Mouse (Mus musculus) lung, postnatal 25 days (tissue): ENCODE results near the gene Coq9.
A peak's percentile ranks its signal among the peaks of the same experiment; 100 is the strongest.
"Not testable (repeated sequence)": the region's sequence is repeated elsewhere in the genome, so short reads cannot be mapped to it uniquely, and the experiment has no call there.

Source experiments
- DNase-seq: peaks from one replicate; pipeline ENCODE4 v3.0.0; 2022; ENCODE audit warnings: low spot score

The Coq9 gene

GRCm38 (mm10) chr8:94821381-94821780 is 16.7 kb upstream of the Coq9 start:
- DNase-seq, result no peak

GRCm38 (mm10) chr8:94822637-94823560 is 15.2 kb upstream of the Coq9 start:
- peak; percentile 57 for DNase-seq

GRCm38 (mm10) chr8:94825170-94825569 is 13.0 kb upstream of the Coq9 start:
- no peak for DNase-seq

- no peak for DNase-seq
Observed at GRCm38 (mm10) chr8:94826210-94826609, 11.9 kb upstream of the Coq9 start.

- DNase-seq, result no peak
Observed at GRCm38 (mm10) chr8:94828284-94828683, 9.8 kb upstream of the Coq9 start.

- DNase-seq, result not testable (repeated sequence)
Observed at GRCm38 (mm10) chr8:94833901-94834405, 4.2 kb upstream of the Coq9 start.

GRCm38 (mm10) chr8:94835751-94836150 is 2.4 kb upstream of the Coq9 start:
- DNase-seq, result not testable (repeated sequence)

GRCm38 (mm10) chr8:94836456-94837240 is 1.5 kb upstream of the Coq9 start:
- DNase-seq, result no peak

- DNase-seq, result peak; percentile 70
Observed at GRCm38 (mm10) chr8:94838600-94838999, 479 bp downstream of the Coq9 start.

GRCm38 (mm10) chr8:94841183-94841582 is 3.1 kb downstream of the Coq9 start:
- DNase-seq, result no peak

GRCm38 (mm10) chr8:94850049-94850448 is 11.9 kb downstream of the Coq9 start:
- no peak for DNase-seq

GRCm38 (mm10) chr8:94854761-94855160 is 16.6 kb downstream of the Coq9 start:
- not testable (repeated sequence) for DNase-seq

GRCm38 (mm10) chr8:94857011-94857345 is 18.9 kb downstream of the Coq9 start:
- no peak for DNase-seq

GRCm38 (mm10) chr8:94857346-94858173 is 19.4 kb downstream of the Coq9 start, which contains the start of gene Polr2c:
TSS of gene Polr2c (plus strand) at chr8:94857450.
- peak; percentile 89 for DNase-seq

GRCm38 (mm10) chr8:94861352-94861910 is 23.3 kb downstream of the Coq9 start:
- DNase-seq, result peak; percentile 72

- DNase-seq, result no peak
Observed at GRCm38 (mm10) chr8:94862487-94863220, 24.5 kb downstream of the Coq9 start.

GRCm38 (mm10) chr8:94863897-94864673 is 26.0 kb downstream of the Coq9 start:
- no peak for DNase-seq

GRCm38 (mm10) chr8:94865292-94865691 is 27.2 kb downstream of the Coq9 start:
- no peak for DNase-seq

- DNase-seq, result no peak
Observed at GRCm38 (mm10) chr8:94866921-94867320, 28.8 kb downstream of the Coq9 start.

- DNase-seq, result no peak
Observed at GRCm38 (mm10) chr8:94869146-94869545, 31.0 kb downstream of the Coq9 start.
